Mouse (Mus musculus): ENCODE measurements around the gene Rbm43.
A peak's percentile ranks its signal among the peaks of the same experiment; 100 is the strongest.

Rbm43 gene

GRCm38 (mm10) chr2:51934574-51935334 lies at the start of gene Rbm43:
Rbm43 (minus strand) TSS chr2:51935163.
- DNase-seq (ENCODE audit: low spot score in 2 of 2): peak; percentile 62 to 72

- DNase-seq (ENCODE audit: low spot score in 2 of 2): no peak
These were observed 47.3 kb upstream of the Rbm43 start for GRCm38 (mm10) chr2:51982288-51982687.

GRCm38 (mm10) chr2:51981630-51982029 lies 46.7 kb upstream of the Rbm43 start:
- DNase-seq (ENCODE audit: low spot score in 2 of 2): peak in 1 of 2 experiments; percentile 15

GRCm38 (mm10) chr2:51973410-51973968 lies 38.5 kb upstream of the Rbm43 start, which contains the start of gene Nmi:
Nmi (minus strand) TSS chr2:51973494.
- no peak for DNase-seq (ENCODE audit: low spot score in 2 of 2)

- peak in 1 of 2 experiments; percentile 20 for DNase-seq (ENCODE audit: low spot score in 2 of 2)
These were observed 37.9 kb upstream of the Rbm43 start for GRCm38 (mm10) chr2:51972641-51973409.

- no peak for DNase-seq (ENCODE audit: low spot score in 2 of 2)
These were observed 37.2 kb upstream of the Rbm43 start for GRCm38 (mm10) chr2:51972142-51972541.

- no peak for DNase-seq (ENCODE audit: low spot score in 2 of 2)
These were observed 35.9 kb upstream of the Rbm43 start for GRCm38 (mm10) chr2:51970897-51971296.

- no peak for DNase-seq (ENCODE audit: low spot score in 2 of 2)
These were observed 32.3 kb upstream of the Rbm43 start for GRCm38 (mm10) chr2:51967288-51967687.

GRCm38 (mm10) chr2:51953648-51954204 lies 18.8 kb upstream of the Rbm43 start:
- DNase-seq (ENCODE audit: low spot score in 2 of 2): no peak

GRCm38 (mm10) chr2:51950876-51951275 lies 15.9 kb upstream of the Rbm43 start:
- DNase-seq (ENCODE audit: low spot score in 2 of 2): no peak

- no peak for DNase-seq (ENCODE audit: low spot score in 2 of 2)
These were observed 13.3 kb upstream of the Rbm43 start for GRCm38 (mm10) chr2:51948105-51948830.

- DNase-seq (ENCODE audit: low spot score in 2 of 2): no peak
These were observed 10.8 kb upstream of the Rbm43 start for GRCm38 (mm10) chr2:51945812-51946211.

- no peak for DNase-seq (ENCODE audit: low spot score in 2 of 2)
These were observed 6.9 kb upstream of the Rbm43 start for GRCm38 (mm10) chr2:51941832-51942231.

GRCm38 (mm10) chr2:51938750-51939149 lies 3.8 kb upstream of the Rbm43 start:
- DNase-seq (ENCODE audit: low spot score in 2 of 2): no peak

GRCm38 (mm10) chr2:51937004-51937403 lies 2.0 kb upstream of the Rbm43 start:
- no peak for DNase-seq (ENCODE audit: low spot score in 2 of 2)

- no peak for DNase-seq (ENCODE audit: low spot score in 2 of 2)
These were observed 1.6 kb upstream of the Rbm43 start for GRCm38 (mm10) chr2:51936585-51936984.

- DNase-seq (ENCODE audit: low spot score in 2 of 2): no peak
These were observed 958 bp upstream of the Rbm43 start for GRCm38 (mm10) chr2:51935921-51936320.

GRCm38 (mm10) chr2:51933341-51934134 lies 1.4 kb downstream of the Rbm43 start:
- no peak for DNase-seq (ENCODE audit: low spot score in 2 of 2)

GRCm38 (mm10) chr2:51931241-51931640 lies 3.7 kb downstream of the Rbm43 start:
- DNase-seq (ENCODE audit: low spot score in 2 of 2): no peak

GRCm38 (mm10) chr2:51914944-51915680 lies 19.9 kb downstream of the Rbm43 start:
- DNase-seq (ENCODE audit: low spot score in 2 of 2): peak; percentile 40 to 77
